Mouse (Mus musculus) cerebellum, postnatal 25 days (tissue): ENCODE measurements at regions not wholly inside any gene's neighbourhood (a gene's known extent, or its start where the extent isn't known, plus 50 kb on each side); places are given as distances from the start of the nearest gene placed in this dataset.

ENCODE experiments used
- DNase-seq, 2 experiments: peaks; one replicate each; pipeline ENCODE4 v3.0.0; 2021; ENCODE audit warnings: mixed read lengths in 2 of 2

DNA sequence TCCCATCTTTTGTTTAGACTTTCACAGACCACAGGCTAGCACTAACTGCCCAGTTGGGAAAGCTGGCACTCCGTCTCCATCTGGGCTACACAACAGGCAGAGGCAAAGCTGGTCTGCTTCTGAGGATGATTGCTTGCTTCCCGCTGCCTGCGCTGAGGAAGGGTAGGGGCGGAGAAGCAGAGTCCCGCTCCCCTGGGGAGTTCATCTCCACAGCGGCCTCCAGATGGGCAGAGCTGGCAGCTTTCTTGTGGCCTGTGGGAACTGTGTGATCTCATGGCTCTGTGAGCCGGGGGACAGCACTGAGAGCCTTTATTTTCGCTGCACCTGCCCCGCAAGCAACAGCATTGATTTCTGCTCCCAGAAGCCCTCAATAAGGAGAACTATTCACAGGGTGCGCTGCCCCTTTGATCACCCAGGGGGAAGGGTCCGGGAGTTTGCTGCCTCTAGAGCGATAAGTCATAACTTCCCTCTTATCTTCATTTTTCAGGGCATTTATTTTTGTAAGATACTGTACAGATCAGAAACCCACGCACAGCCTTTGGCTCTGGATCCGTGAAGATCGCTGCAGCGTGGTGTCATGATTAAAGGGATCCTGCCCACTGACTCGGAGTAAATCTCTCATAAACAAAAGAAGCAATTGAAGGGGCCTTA lies 155.7 kb downstream of the Gm9376 start:
- peak; percentile 15 to 21 for DNase-seq

DNA sequence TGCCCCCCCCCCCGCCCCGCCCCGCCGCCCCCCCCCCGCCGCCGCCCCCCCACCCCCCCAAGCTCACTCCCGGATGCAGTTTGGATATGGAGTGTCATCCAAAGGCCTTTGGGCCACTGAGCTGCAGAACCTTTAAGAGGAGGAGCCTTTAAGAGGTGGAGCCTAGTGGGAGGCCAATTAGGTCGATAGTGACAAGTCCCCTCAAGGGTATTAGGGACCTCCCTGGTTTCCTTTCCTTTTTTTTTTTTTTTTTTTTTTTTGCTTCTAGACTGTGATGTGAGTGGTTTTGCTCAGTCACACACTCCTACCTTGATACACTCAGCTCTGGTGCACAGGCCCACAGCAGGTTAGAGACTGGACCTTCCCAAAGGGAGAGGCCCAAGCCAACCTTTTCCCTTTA lies 156.5 kb downstream of the Gm9376 start:
- DNase-seq = no peak

DNA sequence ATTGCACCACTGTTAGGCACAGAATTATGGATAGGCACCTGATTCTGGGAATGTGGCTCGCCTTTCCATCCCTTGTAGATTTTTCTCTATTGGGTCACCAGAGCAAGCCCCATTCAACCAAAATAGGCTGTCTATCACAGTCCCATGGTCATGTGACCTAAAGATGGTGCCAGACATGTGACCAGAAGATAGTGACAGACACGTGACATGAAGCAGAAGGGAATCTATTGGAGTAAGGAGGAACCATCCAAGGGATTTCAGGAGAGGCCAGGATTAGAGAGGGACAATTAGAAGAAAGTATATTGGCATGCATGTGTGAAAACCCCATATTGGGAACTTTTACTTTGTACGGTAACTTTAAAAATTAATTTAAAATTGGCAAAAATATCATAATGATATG lies 159.8 kb downstream of the Gm9376 start:
- DNase-seq = no peak

DNA sequence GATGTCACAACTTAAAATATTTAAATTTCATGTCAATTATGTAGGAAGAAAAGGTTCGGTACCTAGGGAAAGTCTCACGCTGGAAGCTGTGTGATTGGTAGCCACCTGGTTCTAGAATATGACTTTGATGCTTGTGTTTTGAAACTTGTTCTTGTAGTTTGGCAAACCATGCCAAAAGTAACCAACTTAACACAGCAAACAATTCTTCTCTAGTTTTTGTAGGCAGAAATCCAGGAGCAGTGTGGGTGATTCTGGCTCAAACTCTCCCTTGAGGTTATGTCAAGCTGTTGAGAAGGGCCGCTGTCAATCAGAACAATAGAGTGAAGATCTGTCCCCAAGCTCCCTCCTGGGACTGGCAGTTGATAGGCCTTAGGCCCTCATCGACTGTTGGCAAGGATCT lies 163.5 kb downstream of the Gm9376 start:
- no peak for DNase-seq

DNA sequence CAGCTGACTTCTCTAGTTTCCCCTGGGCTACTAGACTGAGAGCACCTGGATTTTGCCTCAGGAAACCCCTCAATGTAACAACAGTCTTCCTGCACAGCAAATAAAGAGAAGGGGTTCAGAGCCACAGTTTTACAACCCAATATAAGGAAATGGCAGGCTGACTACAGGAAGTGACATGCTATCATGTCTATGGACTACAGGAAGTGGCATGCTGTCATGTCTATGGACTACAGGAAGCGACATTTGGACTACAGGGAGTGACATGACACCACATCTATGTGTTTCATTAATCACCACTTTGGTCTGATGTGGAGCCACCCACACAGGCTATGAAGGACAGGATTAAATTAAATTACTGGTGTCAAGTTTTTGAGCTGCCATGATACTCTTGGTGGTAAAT lies 164.0 kb downstream of the Gm9376 start:
- no peak for DNase-seq

DNA sequence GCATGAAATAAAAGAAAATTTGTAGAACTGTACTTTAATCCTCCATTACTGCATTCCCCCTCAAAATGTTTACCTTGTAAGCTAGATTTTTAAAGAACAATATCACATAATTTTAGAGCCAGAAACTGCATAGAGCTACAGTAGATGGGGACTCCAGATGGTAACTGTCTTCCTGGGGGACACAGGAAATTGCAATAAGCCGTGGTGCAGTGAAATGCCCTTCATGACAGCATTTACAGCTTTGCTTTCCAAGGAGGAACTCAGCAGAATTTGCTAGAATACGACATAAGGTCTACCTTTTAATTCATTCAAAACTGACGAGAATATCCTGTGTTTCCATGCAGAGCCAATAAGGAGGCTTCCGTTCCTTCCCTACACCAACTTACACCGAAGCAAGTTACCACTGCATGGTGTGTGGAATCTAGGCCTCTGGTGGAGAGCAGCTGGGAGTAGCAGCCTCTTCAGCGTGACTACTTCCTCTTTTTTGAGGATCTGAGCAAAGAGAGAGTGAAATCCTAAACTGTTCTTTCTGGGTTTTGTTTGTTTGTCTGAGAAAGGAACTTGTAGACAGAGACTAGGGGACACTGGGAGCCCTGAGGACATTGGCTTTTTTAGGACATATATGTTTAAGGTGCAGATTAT lies 164.6 kb downstream of the Gm9376 start:
- no peak for DNase-seq
